Mouse (Mus musculus): ENCODE data around the gene Gbf1. TPM values are rescaled to one million over a fixed set of nuclear protein-coding genes. Genes with fewer than 3 reads are reported as not detected.
"Not testable (repeated sequence)": the region's sequence is repeated elsewhere in the genome, so short reads cannot be mapped to it uniquely, and the experiment has no call there.

The Gbf1 gene
- polyA plus RNA-seq, 1 experiment from 2014 or later = 45.0 TPM

DNA sequence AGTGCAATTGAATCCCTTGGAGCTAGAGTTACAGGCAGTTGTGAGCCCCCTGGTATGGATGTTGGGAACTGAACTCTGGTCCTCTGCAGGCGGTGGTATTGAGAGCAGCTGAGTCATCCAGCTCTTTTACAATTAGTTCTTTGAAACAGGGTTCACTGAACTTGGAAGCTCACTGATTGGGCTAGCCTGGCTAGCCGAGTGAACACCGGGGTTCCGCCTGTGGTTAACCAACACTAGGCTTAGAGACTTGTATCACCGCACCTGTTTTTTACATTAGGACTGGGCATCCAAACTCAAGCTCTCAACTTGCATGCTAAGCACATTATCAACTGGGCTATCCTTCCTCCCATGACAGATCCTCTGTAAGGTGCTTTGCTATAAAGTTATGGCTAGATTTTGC lies 46.6 kb downstream of the Gbf1 start:
- no peak for ATAC-seq (ENCODE audit: insufficient number of reproducible peaks, insufficient read depth, low FRiP score, low read depth)
- Histone ChIP-seq H3K4me3 (ENCODE audit: control insufficient read depth in 1 of 2, insufficient read depth in 1 of 2, low read depth in 1 of 2, low read length in 2 of 2) (no peak overlapping the region), H3K9me3 (ENCODE audit: control insufficient read depth, low read length) (no peaks in the 10 kb centered on the region), H3K9ac (ENCODE audit: low read length) (no peak overlapping the region), H3K27me3 (ENCODE audit: control insufficient read depth, insufficient read depth, low read length) (no peaks in the 10 kb centered on the region), H3K4me2 (ENCODE audit: low read length) (no peak overlapping the region), H3K27ac (replicated peaks in 1 of 2; ENCODE audit: control insufficient read depth in 1 of 2, insufficient read depth in 1 of 2, low read depth in 2 of 2, low read length in 2 of 2) (no peak overlapping the region), H3K36me3 (ENCODE audit: control insufficient read depth, insufficient read depth, low read length) (no peaks in the 10 kb centered on the region), H3K4me1 (ENCODE audit: control insufficient read depth in 2 of 2, insufficient read depth in 2 of 2, low read length in 2 of 2) (peaks cover 8 to 21% of the 10 kb centered on the region in 2 experiments)
- WGBS = 90% methylated on average over 5 of the region's 5 CpGs

DNA sequence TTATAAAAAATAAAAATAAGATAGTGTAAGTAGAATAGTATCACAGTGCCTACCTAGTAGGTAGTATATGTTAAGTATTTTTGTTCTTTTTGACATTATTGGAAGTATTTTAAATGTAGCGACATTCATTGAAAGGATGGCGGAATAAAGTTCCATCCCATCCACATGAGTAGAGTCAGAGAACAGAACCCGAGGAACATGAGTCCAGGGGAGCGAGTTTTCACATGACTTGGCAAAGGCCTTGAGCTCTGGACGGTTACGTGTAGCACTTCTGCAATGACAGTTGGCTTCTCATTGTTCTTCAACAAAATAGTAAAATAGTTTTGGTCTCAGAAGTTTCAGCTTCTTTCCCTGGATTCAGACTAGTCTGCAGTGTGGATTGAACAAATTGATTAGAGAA lies 51.9 kb downstream of the Gbf1 start:
- Histone ChIP-seq H3K9me3 (ENCODE audit: control insufficient read depth, low read length) (no peaks in the 10 kb centered on the region), H3K27me3 (ENCODE audit: control insufficient read depth, insufficient read depth, low read length) (no peaks in the 10 kb centered on the region), H3K27ac (replicated peaks in 1 of 2; ENCODE audit: control insufficient read depth in 1 of 2, insufficient read depth in 1 of 2, low read depth in 2 of 2, low read length in 2 of 2) (no peak overlapping the region), H3K36me3 (ENCODE audit: control insufficient read depth, insufficient read depth, low read length) (no peaks in the 10 kb centered on the region), H3K4me1 (ENCODE audit: control insufficient read depth in 2 of 2, insufficient read depth in 2 of 2, low read length in 2 of 2) (no peaks in the 10 kb centered on the region), H3K9ac (ENCODE audit: low read length) (no peak overlapping the region), H3K4me3 (ENCODE audit: control insufficient read depth in 1 of 2, insufficient read depth in 1 of 2, low read depth in 1 of 2, low read length in 2 of 2) (no peak overlapping the region), H3K4me2 (ENCODE audit: low read length) (no peak overlapping the region)
- WGBS = 90% methylated on average over 6 of the region's 6 CpGs
- ATAC-seq (ENCODE audit: insufficient number of reproducible peaks, insufficient read depth, low FRiP score, low read depth) = no peak

DNA sequence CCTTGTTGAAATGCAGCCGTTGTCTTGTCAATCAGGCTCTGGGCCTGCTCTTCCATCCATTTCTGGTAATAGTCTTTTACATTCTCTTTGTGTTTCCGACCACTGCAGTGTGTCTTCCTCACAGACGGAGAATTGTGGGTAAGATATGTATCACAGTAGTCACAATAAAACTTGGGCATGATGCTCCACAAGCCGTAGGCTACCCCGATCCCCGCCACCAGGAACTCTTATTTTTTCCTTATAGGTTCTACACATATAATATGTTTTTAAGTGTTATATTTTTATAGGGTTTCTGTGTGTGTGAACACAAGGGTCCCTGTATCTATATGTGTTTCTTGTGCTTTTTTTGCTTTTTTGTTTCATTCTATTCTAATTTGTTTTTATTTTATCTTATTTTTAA lies 53.4 kb downstream of the Gbf1 start:
- Histone ChIP-seq H3K4me1 (ENCODE audit: control insufficient read depth in 2 of 2, insufficient read depth in 2 of 2, low read length in 2 of 2) (no peaks in the 10 kb centered on the region), H3K27me3 (ENCODE audit: control insufficient read depth, insufficient read depth, low read length) (no peaks in the 10 kb centered on the region), H3K4me2 (ENCODE audit: low read length) (no peak overlapping the region), H3K9me3 (ENCODE audit: control insufficient read depth, low read length) (no peaks in the 10 kb centered on the region), H3K36me3 (ENCODE audit: control insufficient read depth, insufficient read depth, low read length) (no peaks in the 10 kb centered on the region), H3K9ac (ENCODE audit: low read length) (no peak overlapping the region), H3K4me3 (ENCODE audit: control insufficient read depth in 1 of 2, insufficient read depth in 1 of 2, low read depth in 1 of 2, low read length in 2 of 2) (no peak overlapping the region), H3K27ac (replicated peaks in 1 of 2; ENCODE audit: control insufficient read depth in 1 of 2, insufficient read depth in 1 of 2, low read depth in 2 of 2, low read length in 2 of 2) (no peak overlapping the region)
- WGBS = 93% methylated on average over 6 of the region's 6 CpGs
- no peak for ATAC-seq (ENCODE audit: insufficient number of reproducible peaks, insufficient read depth, low FRiP score, low read depth)

GRCm38 (mm10) chr19:46210951-46211350 lies 58.6 kb downstream of the Gbf1 start:
- Histone ChIP-seq H3K27me3 (ENCODE audit: control insufficient read depth, insufficient read depth, low read length) (no peaks in the 10 kb centered on the region), H3K4me1 (ENCODE audit: control insufficient read depth in 2 of 2, insufficient read depth in 2 of 2, low read length in 2 of 2) (peaks cover 8 to 22% of the 10 kb centered on the region in 2 experiments), H3K36me3 (ENCODE audit: control insufficient read depth, insufficient read depth, low read length) (no peaks in the 10 kb centered on the region), H3K9ac (ENCODE audit: low read length) (no peak overlapping the region), H3K4me2 (ENCODE audit: low read length) (no peak overlapping the region), H3K27ac (replicated peaks in 1 of 2; ENCODE audit: control insufficient read depth in 1 of 2, insufficient read depth in 1 of 2, low read depth in 2 of 2, low read length in 2 of 2) (no peak overlapping the region), H3K4me3 (ENCODE audit: control insufficient read depth in 1 of 2, insufficient read depth in 1 of 2, low read depth in 1 of 2, low read length in 2 of 2) (no peak overlapping the region), H3K9me3 (ENCODE audit: control insufficient read depth, low read length) (no peaks in the 10 kb centered on the region)
- no peak for ATAC-seq (ENCODE audit: insufficient number of reproducible peaks, insufficient read depth, low FRiP score, low read depth)

- Histone ChIP-seq H3K9ac (ENCODE audit: low read length) (no peak overlapping the region), H3K27me3 (ENCODE audit: control insufficient read depth, insufficient read depth, low read length) (no peaks in the 10 kb centered on the region), H3K4me3 (ENCODE audit: control insufficient read depth in 1 of 2, insufficient read depth in 1 of 2, low read depth in 1 of 2, low read length in 2 of 2) (no peak overlapping the region), H3K4me2 (ENCODE audit: low read length) (no peak overlapping the region), H3K4me1 (ENCODE audit: control insufficient read depth in 2 of 2, insufficient read depth in 2 of 2, low read length in 2 of 2) (peaks cover 10 to 34% of the 10 kb centered on the region in 2 experiments), H3K9me3 (ENCODE audit: control insufficient read depth, low read length) (no peaks in the 10 kb centered on the region), H3K36me3 (ENCODE audit: control insufficient read depth, insufficient read depth, low read length) (no peaks in the 10 kb centered on the region), H3K27ac (replicated peaks in 1 of 2; ENCODE audit: control insufficient read depth in 1 of 2, insufficient read depth in 1 of 2, low read depth in 2 of 2, low read length in 2 of 2) (peak overlapping the region; percentile 87 to 88; a peak in 3 of 4 replicates)
- 78% methylated on average over 5 of the region's 5 CpGs for WGBS
- no peak for ATAC-seq (ENCODE audit: insufficient number of reproducible peaks, insufficient read depth, low FRiP score, low read depth)
Measured at GRCm38 (mm10) chr19:46214541-46214940, 62.2 kb downstream of the Gbf1 start.

DNA sequence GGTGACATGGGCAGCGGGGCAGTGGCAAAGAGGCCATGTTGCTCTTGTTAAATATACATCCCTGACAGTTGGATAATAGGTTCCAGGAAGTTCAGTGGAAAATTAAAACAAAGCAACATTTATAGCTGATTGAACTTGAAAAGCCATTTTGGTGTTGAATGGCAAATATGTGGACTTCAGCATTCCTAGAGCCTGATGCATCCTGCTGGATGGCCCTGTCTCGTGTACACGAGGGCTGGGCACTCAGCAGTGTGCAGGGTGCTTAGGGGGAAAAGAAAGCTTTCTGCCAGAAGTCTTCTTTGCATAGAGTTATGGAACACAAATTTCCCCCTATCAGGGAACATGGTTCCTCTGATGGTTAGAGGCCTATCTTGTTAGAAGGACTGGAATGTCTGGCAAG lies 63.1 kb downstream of the Gbf1 start:
- Histone ChIP-seq H3K9ac (ENCODE audit: low read length) (no peak overlapping the region), H3K4me2 (ENCODE audit: low read length) (peak overlapping the region; percentile 36), H3K4me3 (ENCODE audit: control insufficient read depth in 1 of 2, insufficient read depth in 1 of 2, low read depth in 1 of 2, low read length in 2 of 2) (no peak overlapping the region), H3K27me3 (ENCODE audit: control insufficient read depth, insufficient read depth, low read length) (no peaks in the 10 kb centered on the region), H3K4me1 (ENCODE audit: control insufficient read depth in 2 of 2, insufficient read depth in 2 of 2, low read length in 2 of 2) (peaks cover 10 to 34% of the 10 kb centered on the region in 2 experiments), H3K36me3 (ENCODE audit: control insufficient read depth, insufficient read depth, low read length) (no peaks in the 10 kb centered on the region), H3K27ac (replicated peaks in 1 of 2; ENCODE audit: control insufficient read depth in 1 of 2, insufficient read depth in 1 of 2, low read depth in 2 of 2, low read length in 2 of 2) (peak overlapping the region; percentile 87 to 88), H3K9me3 (ENCODE audit: control insufficient read depth, low read length) (no peaks in the 10 kb centered on the region)
- 15% methylated on average over 3 of the region's 3 CpGs for WGBS
- ATAC-seq (ENCODE audit: insufficient number of reproducible peaks, insufficient read depth, low FRiP score, low read depth) = no peak

- Histone ChIP-seq H3K27ac (replicated peaks in 1 of 2; ENCODE audit: control insufficient read depth in 1 of 2, insufficient read depth in 1 of 2, low read depth in 2 of 2, low read length in 2 of 2) (peak overlapping the region in 1 of 2 experiments; percentile 88; a peak in 2 of 4 replicates), H3K9me3 (ENCODE audit: control insufficient read depth, low read length) (no peaks in the 10 kb centered on the region)
Measured at GRCm38 (mm10) chr19:46216716-46217115, 64.4 kb downstream of the Gbf1 start.

DNA sequence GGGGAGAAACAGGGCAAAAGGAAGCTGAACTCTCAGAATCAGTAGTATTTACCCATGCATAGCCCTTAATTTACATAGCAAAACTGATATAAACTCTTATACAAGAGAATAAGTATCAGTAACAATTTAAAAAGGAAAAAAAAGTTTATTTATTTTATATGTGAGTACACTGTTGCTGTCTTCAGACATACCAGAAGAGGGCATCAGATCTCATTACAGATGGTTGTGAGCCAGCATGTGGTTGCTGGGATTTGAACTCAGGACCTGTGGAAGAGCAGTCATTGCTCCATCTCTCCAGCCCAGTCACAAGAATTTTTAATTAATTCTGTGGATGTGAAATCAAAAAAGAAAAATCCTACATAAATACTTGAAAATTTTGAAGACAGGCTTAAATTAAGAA lies 65.0 kb downstream of the Gbf1 start:
- not testable (repeated sequence) for ATAC-seq (ENCODE audit: insufficient number of reproducible peaks, insufficient read depth, low FRiP score, low read depth); H3K9me3 ChIP-seq (ENCODE audit: control insufficient read depth, low read length); H3K36me3 ChIP-seq (ENCODE audit: control insufficient read depth, insufficient read depth, low read length); H3K9ac ChIP-seq (ENCODE audit: low read length); H3K27me3 ChIP-seq (ENCODE audit: control insufficient read depth, insufficient read depth, low read length); H3K4me2 ChIP-seq (ENCODE audit: low read length); H3K4me3 ChIP-seq (ENCODE audit: control insufficient read depth in 1 of 2, insufficient read depth in 1 of 2, low read depth in 1 of 2, low read length in 2 of 2); H3K27ac ChIP-seq (replicated peaks in 1 of 2; ENCODE audit: control insufficient read depth in 1 of 2, insufficient read depth in 1 of 2, low read depth in 2 of 2, low read length in 2 of 2)
- peaks cover 10 to 31% of the 10 kb centered on the region in 2 experiments for H3K4me1 ChIP-seq (ENCODE audit: control insufficient read depth in 2 of 2, insufficient read depth in 2 of 2, low read length in 2 of 2)

More at GRCm38 (mm10) chr19:46216716-46217115, 64.4 kb downstream of the Gbf1 start:
- Histone ChIP-seq H3K4me1 (ENCODE audit: control insufficient read depth in 2 of 2, insufficient read depth in 2 of 2, low read length in 2 of 2) (peaks cover 10 to 31% of the 10 kb centered on the region in 2 experiments), H3K9ac (ENCODE audit: low read length) (no peak overlapping the region), H3K27me3 (ENCODE audit: control insufficient read depth, insufficient read depth, low read length) (no peaks in the 10 kb centered on the region), H3K4me3 (ENCODE audit: control insufficient read depth in 1 of 2, insufficient read depth in 1 of 2, low read depth in 1 of 2, low read length in 2 of 2) (no peak overlapping the region), H3K4me2 (ENCODE audit: low read length) (no peak overlapping the region), H3K36me3 (ENCODE audit: control insufficient read depth, insufficient read depth, low read length) (no peaks in the 10 kb centered on the region)
- ATAC-seq (ENCODE audit: insufficient number of reproducible peaks, insufficient read depth, low FRiP score, low read depth) = no peak
- WGBS = 83% methylated on average over 1 of the region's 1 CpGs

All from heart, embryonic 14.5 days (tissue).